In the genomic region with DNA sequence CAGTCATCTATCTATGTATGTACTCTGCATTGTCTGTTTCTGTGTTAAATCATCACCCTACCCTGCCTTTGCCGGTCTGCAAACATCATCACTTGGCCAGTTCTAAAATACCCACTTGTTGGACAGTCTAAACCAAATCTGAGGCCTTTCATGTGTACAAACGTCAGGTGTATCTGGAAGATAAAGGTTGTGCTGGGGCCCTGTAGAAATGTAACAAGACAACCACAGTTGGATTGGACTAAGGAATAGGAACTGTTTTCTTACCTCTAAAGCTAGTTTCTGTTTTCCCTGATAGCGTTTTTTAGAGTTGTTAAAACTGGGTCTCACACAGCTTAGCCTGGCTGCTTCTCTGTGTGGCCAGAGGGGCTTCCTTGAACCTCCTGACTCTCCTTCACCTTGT, we compare ENCODE assay signal across 10 mouse cellular contexts. TPM values are rescaled to one million over a fixed set of nuclear protein-coding genes. Genes with fewer than 3 reads are reported as not detected.
DNase-seq lines count a peak whose midpoint lies in the region; ATAC-seq and TF ChIP-seq lines count a peak whose summit lies in the region.
"Had no signal": no experiment of that assay in that cellular context is flagged by ENCODE, and none has a peak within 500 bp of the region (broad histone marks: within the 10 kb centered on the region; RNA-seq: fewer than 3 reads in every experiment).

No protein-coding gene starts in this region.

- H3K27ac ChIP-seq in kidney, postnatal 0 days, result no peak overlapping the region
- H3K27ac ChIP-seq in embryonic facial prominence, embryonic 10.5 days (replicated peaks), result no peak overlapping the region
- H3K27ac ChIP-seq in intestine, embryonic 15.5 days, result no peak overlapping the region
- no peak overlapping the region for H3K27ac ChIP-seq in midbrain, postnatal 0 days (ENCODE audit: low read depth, low read length)
- H3K27ac ChIP-seq: limb, embryonic 15.5 days had no signal

- peak overlapping the region; percentile 88; the same call in 1 of the 2 replicates for H3K4me2 ChIP-seq in kidney, postnatal 0 days (ENCODE audit: low read length)
- H3K4me2 ChIP-seq in intestine, embryonic 15.5 days (replicated peaks), result peak overlapping the region; percentile 83
- peak overlapping the region; percentile 75 for H3K4me2 ChIP-seq in midbrain, postnatal 0 days (ENCODE audit: low read depth, low read length, poor library complexity, severe bottlenecking)

- peaks cover 10% of the 10 kb centered on the region; the same call in 1 of the 2 replicates for H3K36me3 ChIP-seq in kidney, postnatal 0 days (ENCODE audit: insufficient read depth, low read length)
- H3K36me3 ChIP-seq in embryonic facial prominence, embryonic 10.5 days (replicated peaks), result peaks cover 14% of the 10 kb centered on the region
- H3K36me3 ChIP-seq in intestine, embryonic 15.5 days, result peaks cover 9% of the 10 kb centered on the region
- peaks cover 9% of the 10 kb centered on the region; the same call in 1 of the 2 replicates for H3K36me3 ChIP-seq in midbrain, postnatal 0 days (ENCODE audit: insufficient read depth, low read length)

- H3K4me3 ChIP-seq in kidney, postnatal 0 days (replicated peaks; ENCODE audit: low read depth, low read length), result no peak overlapping the region
- peak overlapping the region; percentile 99 for H3K4me3 ChIP-seq in embryonic facial prominence, embryonic 10.5 days
- H3K4me3 ChIP-seq in intestine, embryonic 15.5 days (replicated peaks), result peak overlapping the region; percentile 83; the same call in 1 of the 2 replicates
- H3K4me3 ChIP-seq in midbrain, postnatal 0 days (ENCODE audit: low read depth, low read length), result no peak overlapping the region

- TF ChIP-seq CTCF in kidney, postnatal 0 days (IDR thresholded peaks at IDR 0.05; ENCODE audit: low read depth), result no peak
- no peak for TF ChIP-seq CTCF in midbrain, postnatal 0 days (IDR thresholded peaks at IDR 0.05)

- no peaks in the 10 kb centered on the region for H3K27me3 ChIP-seq in kidney, postnatal 0 days (ENCODE audit: insufficient read depth, low read length)
- no peaks in the 10 kb centered on the region for H3K27me3 ChIP-seq in embryonic facial prominence, embryonic 10.5 days (replicated peaks; ENCODE audit: low read depth, poor library complexity, severe bottlenecking)
- H3K27me3 ChIP-seq in intestine, embryonic 15.5 days (replicated peaks), result no peaks in the 10 kb centered on the region
- H3K27me3 ChIP-seq in midbrain, postnatal 0 days (ENCODE audit: insufficient read depth, low read length), result no peaks in the 10 kb centered on the region
- H3K27me3 ChIP-seq: limb, embryonic 15.5 days had no signal

- no peak for DNase-seq in kidney, postnatal 0 days (ENCODE audit: low spot score)
- DNase-seq in kidney, postnatal 4 days, result no peak
- no peak for DNase-seq in embryonic facial prominence, embryonic 10.5 days (ENCODE audit: low spot score)
- no peak for DNase-seq in midbrain, postnatal 0 days (ENCODE audit: low spot score)
- DNase-seq in left cerebral cortex, adult 9 months (ENCODE audit: low spot score in 2 of 2), result no peak
- DNase-seq in frontal cortex, postnatal 25 days (ENCODE audit: low spot score in 2 of 2), result no peak

- ATAC-seq in kidney, postnatal 0 days (replicated peaks; ENCODE audit: low FRiP score, low read depth), result no peak
- no peak for ATAC-seq in intestine, embryonic 15.5 days
- no peak for ATAC-seq in midbrain, postnatal 0 days (ENCODE audit: low FRiP score)

- H3K9ac ChIP-seq in kidney, postnatal 0 days (ENCODE audit: low read depth, low read length), result no peak overlapping the region
- H3K9ac ChIP-seq in intestine, embryonic 15.5 days, result no peak overlapping the region
- H3K9ac ChIP-seq in midbrain, postnatal 0 days (replicated peaks; ENCODE audit: low read length, poor library complexity, severe bottlenecking), result no peak overlapping the region

- 75% methylated on average over 3 of the region's 3 CpGs for WGBS in kidney, postnatal 0 days
- WGBS in embryonic facial prominence, embryonic 10.5 days, result 84% methylated on average over 3 of the region's 3 CpGs
- 63% methylated on average over 3 of the region's 3 CpGs for WGBS in intestine, embryonic 15.5 days
- WGBS in midbrain, postnatal 0 days, result 79% methylated on average over 3 of the region's 3 CpGs

- H3K9me3 ChIP-seq in kidney, postnatal 0 days (replicated peaks; ENCODE audit: low read length), result no peaks in the 10 kb centered on the region
- H3K9me3 ChIP-seq in embryonic facial prominence, embryonic 10.5 days, result no peaks in the 10 kb centered on the region
- H3K9me3 ChIP-seq in intestine, embryonic 15.5 days, result no peaks in the 10 kb centered on the region
- no peaks in the 10 kb centered on the region for H3K9me3 ChIP-seq in midbrain, postnatal 0 days (ENCODE audit: low read length)
- H3K9me3 ChIP-seq: limb, embryonic 15.5 days had no signal

- 0 out of 2 replicates have a peak, but pooled peaks cover 14% of the 10 kb centered on the region for H3K4me1 ChIP-seq in kidney, postnatal 0 days (replicated peaks; ENCODE audit: insufficient read depth, low read length)
- peaks cover 16% of the 10 kb centered on the region for H3K4me1 ChIP-seq in embryonic facial prominence, embryonic 10.5 days
- H3K4me1 ChIP-seq in intestine, embryonic 15.5 days (replicated peaks), result peaks cover 10% of the 10 kb centered on the region
- H3K4me1 ChIP-seq in midbrain, postnatal 0 days (ENCODE audit: insufficient read depth, low read length), result peaks cover 13% of the 10 kb centered on the region

RNA-seq across cellular contexts. Expression of a gene that starts 1.7 kb away (rescaled TPM):
- polyA plus RNA-seq in kidney, postnatal 0 days (2015; fragmentation: Nextera tagmentation; extraction: Ambion mirVana), result 21.8 and 22.3 TPM in 2 replicates
- 29.0 and 30.6 TPM in 2 replicates for polyA plus RNA-seq in embryonic facial prominence, embryonic 10.5 days (2016; fragmentation: Nextera tagmentation; extraction: Ambion mirVana)
- 26.2 and 28.7 TPM in 2 replicates for polyA plus RNA-seq in intestine, embryonic 15.5 days (2015; fragmentation: Nextera tagmentation; extraction: Ambion mirVana)
- 6.6 and 12.4 TPM in 2 replicates for total RNA-seq in midbrain, postnatal 0 days (2014; rRNA removed)
- 16.7 and 19.6 TPM in 2 replicates for polyA plus RNA-seq in midbrain, postnatal 0 days (2015; fragmentation: Nextera tagmentation; extraction: Ambion mirVana)

RNA-seq across cellular contexts. Expression of a gene that starts 1.9 kb away (rescaled TPM):
- polyA plus RNA-seq in kidney, postnatal 0 days (2015; fragmentation: Nextera tagmentation; extraction: Ambion mirVana), result 135 and 140 TPM in 2 replicates
- 144 and 150 TPM in 2 replicates for polyA plus RNA-seq in embryonic facial prominence, embryonic 10.5 days (2016; fragmentation: Nextera tagmentation; extraction: Ambion mirVana)
- polyA plus RNA-seq in intestine, embryonic 15.5 days (2015; fragmentation: Nextera tagmentation; extraction: Ambion mirVana), result 130 and 146 TPM in 2 replicates
- total RNA-seq in midbrain, postnatal 0 days (2014; rRNA removed), result 33.2 and 34.4 TPM in 2 replicates
- polyA plus RNA-seq in midbrain, postnatal 0 days (2015; fragmentation: Nextera tagmentation; extraction: Ambion mirVana), result 112 and 116 TPM in 2 replicates

RNA-seq across cellular contexts. Expression of a gene that starts 42.0 kb away (rescaled TPM):
- polyA plus RNA-seq in kidney, postnatal 0 days (2015; fragmentation: Nextera tagmentation; extraction: Ambion mirVana), result not detected in 2 replicates
- polyA plus RNA-seq in embryonic facial prominence, embryonic 10.5 days (2016; fragmentation: Nextera tagmentation; extraction: Ambion mirVana), result not detected in 2 replicates
- not detected in 2 replicates for polyA plus RNA-seq in intestine, embryonic 15.5 days (2015; fragmentation: Nextera tagmentation; extraction: Ambion mirVana)
- total RNA-seq in midbrain, postnatal 0 days (2014; rRNA removed), result not detected in 2 replicates
- not detected in 2 replicates for polyA plus RNA-seq in midbrain, postnatal 0 days (2015; fragmentation: Nextera tagmentation; extraction: Ambion mirVana)
- polyA plus RNA-seq: heart, embryonic 14.5 days; limb, embryonic 15.5 days; small intestine, adult 2 months had no signal

Comparison
In these comparisons a context has a peak if more than half of its experiments do, and no peak if none do; other contexts are left out.
1. H3K4me3 ChIP-seq: peak in embryonic facial prominence, embryonic 10.5 days (single experiment) and intestine, embryonic 15.5 days (single experiment); none in kidney, postnatal 0 days (single experiment) and midbrain, postnatal 0 days (single experiment).
2. Peak in every context shown above with its lines, with median percentiles within 50 percentile points of each other: H3K4me2 ChIP-seq.